Mouse (Mus musculus) hematopoietic stem cell, adult 5-6 weeks (primary cell): ENCODE data around the gene Gm45808. TPM values are rescaled to one million over a fixed set of nuclear protein-coding genes. Genes with fewer than 3 reads are reported as not detected.

Source experiments
- ATAC-seq, 2 experiments: fragments of 125-278 bp in 1 of 2; replicated peaks in 1 of 2; 2 replicates each; pipeline ENCODE4 v1.8.0; 2016 to 2017; ENCODE audit warnings: inconsistent platforms in 2 of 2, mild to moderate bottlenecking in 2 of 2, moderate number of reproducible peaks in 2 of 2, low read depth in 1 of 2, moderate TSS enrichment in 1 of 2; ENCODE audit not compliant: low FRiP score in 2 of 2, poor library complexity in 2 of 2, severe bottlenecking in 2 of 2, insufficient read depth in 1 of 2, low TSS enrichment in 1 of 2
- total RNA-seq: library from RNA; stranded (forward); fragments of 172-1452, 232-1000 nt; gene quantifications from 2 replicates; pipeline ENCODE4 v1.2.3, GENCODE M21; 2017

The Gm45808 gene
- total RNA-seq, 1 experiment from 2014 or later = not detected

DNA sequence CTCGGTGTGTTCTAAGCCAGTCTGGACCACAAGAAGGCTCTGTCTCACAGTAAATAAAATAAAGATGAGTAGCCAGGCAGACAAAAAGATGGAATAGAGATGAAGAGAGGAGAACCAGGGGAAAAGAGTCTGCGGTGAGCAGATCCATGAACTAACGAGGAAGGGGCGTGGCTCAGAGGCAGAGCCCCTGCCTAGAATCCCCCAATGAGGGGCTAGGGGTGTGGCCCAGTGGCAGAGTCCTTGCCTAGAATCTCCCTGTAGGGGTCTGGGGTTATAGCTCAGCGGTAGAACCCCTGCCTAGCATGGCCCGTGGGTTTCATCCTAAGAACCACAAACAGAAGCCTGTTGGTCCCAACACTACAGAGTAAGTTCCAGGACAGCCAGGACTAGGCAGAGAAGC is 49.6 kb downstream of the Gm45808 start:
- ATAC-seq = no peak

DNA sequence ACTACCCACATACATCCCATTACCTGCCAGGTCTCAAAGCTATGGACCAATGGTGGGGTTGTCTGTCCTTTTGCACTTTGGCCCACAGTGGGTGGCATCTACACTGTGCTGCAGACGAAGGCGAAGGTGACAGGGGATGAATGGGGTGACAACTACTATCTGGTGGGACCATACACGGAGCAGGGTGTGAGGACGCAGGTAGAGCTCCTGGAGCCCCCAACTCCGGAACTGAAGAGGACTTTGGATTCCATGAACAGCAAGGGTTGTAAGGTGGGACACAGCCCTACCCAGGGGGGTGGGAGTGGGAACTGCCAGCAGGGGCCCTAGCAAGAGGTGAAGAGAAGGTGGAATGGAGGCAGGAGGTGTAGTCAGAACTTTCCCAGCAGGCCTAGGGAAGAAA is 50.2 kb downstream of the Gm45808 start:
- no peak for ATAC-seq

DNA sequence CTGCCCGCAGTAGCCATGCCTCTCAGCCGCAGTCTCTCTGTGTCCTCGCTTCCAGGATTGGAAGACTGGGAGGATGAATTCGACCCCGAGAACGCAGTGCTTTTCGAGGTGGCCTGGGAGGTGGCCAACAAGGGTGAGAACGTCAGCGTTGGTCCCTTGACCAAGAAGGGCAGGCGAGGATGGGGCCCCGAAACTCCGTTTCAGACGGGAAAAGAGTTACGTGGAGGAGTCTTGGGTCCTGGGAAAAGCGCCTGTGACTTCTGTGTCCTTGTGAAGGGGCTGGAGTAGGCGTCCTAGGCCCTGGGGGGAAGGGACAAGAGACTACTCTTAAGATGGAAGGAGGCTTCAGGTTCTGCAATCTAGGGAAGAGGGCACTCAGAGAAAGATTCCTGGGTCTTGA is 51.6 kb downstream of the Gm45808 start:
- ATAC-seq = no peak

DNA sequence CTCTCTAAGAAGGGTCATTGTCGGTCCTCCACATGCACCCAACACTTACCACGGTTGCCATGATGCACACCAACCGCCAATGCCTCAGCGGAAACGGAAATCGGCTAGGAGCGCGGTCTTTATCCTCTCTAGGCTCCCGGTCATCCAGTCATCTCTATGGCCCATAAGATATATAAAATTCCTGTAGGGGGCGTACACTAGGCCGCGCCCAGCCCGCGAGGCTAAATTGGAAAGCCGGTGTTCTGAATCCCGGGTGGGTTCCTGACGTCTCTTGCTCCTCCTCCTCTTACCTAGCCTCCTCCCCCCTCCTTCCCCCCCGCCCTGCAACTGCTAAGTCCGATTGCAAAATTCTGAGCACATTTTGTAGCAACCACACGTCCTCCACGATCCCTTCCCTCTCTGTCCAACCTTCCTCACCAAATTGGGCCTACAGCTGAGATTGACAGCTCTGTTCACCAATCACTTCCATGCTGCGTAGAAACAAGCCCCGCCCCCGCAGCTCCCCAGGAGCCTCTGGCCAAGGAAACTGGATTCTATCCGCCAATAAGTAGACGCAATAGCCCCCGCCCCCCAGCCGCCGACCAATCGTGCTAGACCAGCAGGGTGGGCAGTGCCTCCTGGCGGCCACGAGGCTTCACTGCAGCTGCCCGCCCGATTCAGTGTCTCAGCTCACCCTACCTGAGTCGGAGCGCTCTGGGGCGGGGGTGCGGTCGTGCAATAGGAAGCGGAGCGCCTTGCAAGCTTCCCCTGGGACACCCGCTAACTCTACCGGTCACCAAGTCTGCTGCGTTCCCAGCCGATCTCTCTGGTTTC is 52.2 kb downstream of the Gm45808 start, which contains the start of gene Gys1:
Gys1 (plus strand) TSS at position 642 of the 813 bp plus-strand sequence.
- peak; percentile 92 for ATAC-seq

DNA sequence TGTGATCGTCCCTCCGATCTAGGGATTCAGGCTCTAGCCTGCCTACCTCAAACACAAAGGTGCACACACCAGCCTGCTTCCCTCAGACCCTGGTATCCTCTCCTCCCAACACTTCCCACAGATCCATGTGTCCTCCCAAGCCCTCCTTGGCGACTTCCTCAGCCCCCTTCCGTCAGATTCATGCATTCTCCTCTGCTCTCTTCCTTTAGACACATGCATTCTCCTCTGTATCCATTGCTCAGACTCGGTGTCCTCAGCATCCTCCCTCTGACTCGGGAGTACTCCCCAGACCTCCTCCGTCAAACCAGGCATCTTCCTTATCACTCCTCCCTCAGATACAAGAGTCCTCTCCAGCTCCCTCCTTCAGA is 52.8 kb downstream of the Gm45808 start:
- no peak for ATAC-seq

DNA sequence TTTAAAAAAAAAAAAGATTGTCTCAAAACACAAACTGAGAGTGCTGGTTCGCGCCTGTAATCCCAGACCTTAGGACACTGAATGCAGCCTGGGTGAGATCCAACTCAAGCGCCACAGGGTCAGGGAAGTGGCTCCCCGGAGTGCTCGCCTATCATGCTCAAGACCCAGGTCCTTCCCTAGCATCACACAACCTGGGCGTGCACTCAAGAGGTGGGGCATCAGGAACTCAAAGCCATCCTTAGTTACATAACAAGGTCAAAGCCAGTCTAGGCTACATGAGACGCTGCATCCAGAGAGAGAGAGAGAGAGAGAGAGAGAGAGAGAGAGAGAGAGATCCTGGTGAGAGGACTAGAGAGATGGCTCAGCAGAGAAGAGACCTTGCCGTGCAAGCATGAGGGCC is 60.1 kb downstream of the Gm45808 start:
- no peak for ATAC-seq

- ATAC-seq = no peak
Observed at GRCm38 (mm10) chr7:45421194-45421593, 65.4 kb downstream of the Gm45808 start.

DNA sequence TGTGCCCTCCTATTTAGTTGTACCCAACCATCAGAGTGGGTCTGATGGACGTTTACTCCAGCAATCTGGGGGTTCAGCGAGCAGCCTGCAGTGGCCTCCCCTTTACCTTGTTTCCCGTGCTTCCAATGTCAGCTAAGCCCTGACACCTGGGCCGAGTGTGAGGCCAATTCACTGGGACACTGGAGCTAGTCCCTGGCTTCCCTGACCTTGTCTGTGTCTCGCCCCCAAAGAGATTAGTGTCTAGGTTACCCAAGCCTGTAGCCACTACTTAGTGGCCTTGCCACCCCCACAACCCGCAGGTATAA is 66.0 kb downstream of the Gm45808 start, which contains the start of gene Lhb:
Lhb (plus strand) TSS at position 206 of the 305 bp plus-strand sequence.
- ATAC-seq = no peak

- no peak for ATAC-seq
Observed at GRCm38 (mm10) chr7:45419859-45420614, 66.6 kb downstream of the Gm45808 start.

DNA sequence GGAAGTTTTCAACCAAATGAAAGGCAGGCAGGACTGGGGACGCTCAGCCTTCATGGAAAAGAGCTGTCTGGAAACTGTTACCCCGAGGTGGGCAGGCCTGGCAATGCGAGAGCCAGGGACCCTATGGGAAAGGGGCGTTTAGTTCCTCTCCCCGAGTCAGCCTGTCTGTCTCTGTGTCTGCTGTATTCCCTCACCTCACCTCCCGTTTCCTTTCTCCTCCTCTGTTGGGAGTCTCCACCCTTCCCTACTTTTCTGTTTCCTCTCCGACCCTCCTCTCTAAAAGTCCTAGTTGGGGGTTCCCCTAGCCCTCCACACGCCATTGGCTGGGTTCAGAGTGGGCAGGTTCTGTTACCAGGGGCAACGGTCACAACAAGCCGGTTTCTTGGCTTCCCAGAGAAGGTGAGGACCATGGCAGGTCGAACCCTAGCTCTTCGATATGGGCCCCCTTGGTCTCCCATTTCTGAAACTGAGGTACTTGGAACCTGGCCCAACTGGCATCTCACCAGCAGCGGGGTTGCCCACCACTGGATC is 68.6 kb downstream of the Gm45808 start:
- ATAC-seq = 0 out of 4 replicates have a peak, but pooled peaks of 1 of the 2 experiments have one; percentile 19

Other genes with a start within 250 kb of the Gm45808 start
- gene Cd37, start 247.7 kb downstream of the Gm45808 start, total RNA-seq = 76.4 and 103 TPM in 2 replicates
- gene Slc6a16, start 245.7 kb downstream of the Gm45808 start, total RNA-seq = not detected in 2 replicates
- 0.19 TPM in 1 of 2 replicates, not detected in the other for gene Slc6a21, start 209.3 kb downstream of the Gm45808 start, total RNA-seq
- gene Trpm4, start 153.0 kb downstream of the Gm45808 start, total RNA-seq = 3.2 and 10.8 TPM in 2 replicates
- gene Hrc, start 151.5 kb downstream of the Gm45808 start, total RNA-seq = not detected in 2 replicates
- gene Ppfia3, start 119.8 kb downstream of the Gm45808 start, total RNA-seq = not detected in 2 replicates
- gene Lin7b, start 116.2 kb downstream of the Gm45808 start, total RNA-seq = 3.2 TPM in 1 of 2 replicates, not detected in the other
- gene Snrnp70, start 91.1 kb downstream of the Gm45808 start, total RNA-seq = 498 and 589 TPM in 2 replicates
- not detected in 2 replicates for gene Kcna7, start 81.2 kb downstream of the Gm45808 start, total RNA-seq
- 0.79 TPM in 1 of 2 replicates, not detected in the other for gene Ntf5, start 73.1 kb downstream of the Gm45808 start, total RNA-seq
- gene Lhb, start 66.0 kb downstream of the Gm45808 start, total RNA-seq = not detected in 2 replicates
- gene Gys1, start 52.0 kb downstream of the Gm45808 start, total RNA-seq = 8.5 and 11.3 TPM in 2 replicates
- gene Ruvbl2, start 48.7 kb downstream of the Gm45808 start, total RNA-seq = 134 and 137 TPM in 2 replicates
- 599 and 753 TPM in 2 replicates for gene Ftl1, start 26.9 kb downstream of the Gm45808 start, total RNA-seq
- 18.0 and 28.0 TPM in 2 replicates for gene Bax, start 19.9 kb downstream of the Gm45808 start, total RNA-seq
- not detected in 2 replicates for gene Tulp2, start 4.9 kb downstream of the Gm45808 start, total RNA-seq
- gene Dhdh, start 2.0 kb upstream of the Gm45808 start, total RNA-seq = 16.9 and 21.6 TPM in 2 replicates
- 255 and 378 TPM in 2 replicates for gene Nucb1, start 23.6 kb upstream of the Gm45808 start, total RNA-seq
- 267 and 291 TPM in 2 replicates for gene Ppp1r15a, start 39.5 kb upstream of the Gm45808 start, total RNA-seq
- gene Plekha4, start 39.5 kb upstream of the Gm45808 start, total RNA-seq = 0.31 and 3.1 TPM in 2 replicates
- gene Hsd17b14, start 68.1 kb upstream of the Gm45808 start, total RNA-seq = not detected in 2 replicates
- gene Bcat2, start 83.3 kb upstream of the Gm45808 start, total RNA-seq = 16.4 and 20.9 TPM in 2 replicates
- not detected in 2 replicates for gene Fgf21, start 128.7 kb upstream of the Gm45808 start, total RNA-seq
- gene Fut1, start 130.5 kb upstream of the Gm45808 start, total RNA-seq = 0.25 TPM in 1 of 2 replicates, not detected in the other
- gene Izumo1, start 135.0 kb upstream of the Gm45808 start, total RNA-seq = not detected in 2 replicates
- gene Rasip1, start 140.7 kb upstream of the Gm45808 start, total RNA-seq = 0.94 TPM in 1 of 2 replicates, not detected in the other
- not detected in 2 replicates for gene Mamstr, start 153.2 kb upstream of the Gm45808 start, total RNA-seq
- not detected in 2 replicates for gene Fut2, start 179.6 kb upstream of the Gm45808 start, total RNA-seq
- gene Ntn5, start 197.2 kb upstream of the Gm45808 start, total RNA-seq = not detected in 2 replicates
- gene Sec1, start 207.6 kb upstream of the Gm45808 start, total RNA-seq = not detected in 2 replicates
- 0.30 and 1.1 TPM in 2 replicates for gene Car11, start 213.0 kb upstream of the Gm45808 start, total RNA-seq
- gene Dbp, start 218.3 kb upstream of the Gm45808 start, total RNA-seq = 11.5 and 25.3 TPM in 2 replicates
- 1,764 and 1,816 TPM in 2 replicates for gene Rpl18, start 228.6 kb upstream of the Gm45808 start, total RNA-seq
- 8.2 and 10.9 TPM in 2 replicates for gene Sphk2, start 231.2 kb upstream of the Gm45808 start, total RNA-seq
- 0.79 and 1.8 TPM in 2 replicates for gene Fam83e, start 234.4 kb upstream of the Gm45808 start, total RNA-seq
- not detected in 2 replicates for gene Spaca4, start 239.0 kb upstream of the Gm45808 start, total RNA-seq